Mouse (Mus musculus) T-helper 17 cell (primary cell): Measurements from ENCODE around the gene Gpr149.

Experiments used
- in situ Hi-C, 2 experiments: fragments of 300-600 bp; cut with MboI, MseI; formaldehyde crosslinking; loops; 1 replicate in 1 of 2; 2 replicates in 1 of 2; pipeline ENCODE4 v1.15.1; 2025; ENCODE audit warnings: high pct_unique_total_duplicates in 2 of 2

Gpr149 gene

GRCm38 (mm10) chr3:62604973-62605372 is at the start of gene Gpr149:
Gene Gpr149, minus strand, starts transcription at chr3:62605140.
- in situ Hi-C loops = no loop called here

GRCm38 (mm10) chr3:62650551-62650950 is 45.6 kb upstream of the Gpr149 start:
- in situ Hi-C loops = no loop called here

GRCm38 (mm10) chr3:62610861-62611260 is 5.9 kb upstream of the Gpr149 start:
- in situ Hi-C loops = no loop called here

- in situ Hi-C loops = no loop called here
Measured at GRCm38 (mm10) chr3:62605931-62606330, 991 bp upstream of the Gpr149 start.

GRCm38 (mm10) chr3:62604047-62604391 is 921 bp downstream of the Gpr149 start:
- in situ Hi-C loops = no loop called here

- in situ Hi-C loops = no loop called here
Measured at GRCm38 (mm10) chr3:62603231-62604046, 1.5 kb downstream of the Gpr149 start.

- in situ Hi-C loops = no loop called here
Measured at GRCm38 (mm10) chr3:62602466-62602865, 2.5 kb downstream of the Gpr149 start.

- in situ Hi-C loops = no loop called here
Measured at GRCm38 (mm10) chr3:62594842-62595241, 10.1 kb downstream of the Gpr149 start.

GRCm38 (mm10) chr3:62585072-62585471 is 19.9 kb downstream of the Gpr149 start:
- in situ Hi-C loops = no loop called here

- in situ Hi-C loops = no loop called here
Measured at GRCm38 (mm10) chr3:62527593-62527992, 77.3 kb downstream of the Gpr149 start.

- in situ Hi-C loops = no loop called here
Measured at GRCm38 (mm10) chr3:62527160-62527559, 77.8 kb downstream of the Gpr149 start.

GRCm38 (mm10) chr3:62507206-62507647 is 97.7 kb downstream of the Gpr149 start:
- in situ Hi-C loops = no loop called here

- in situ Hi-C loops = no loop called here
Measured at GRCm38 (mm10) chr3:62506488-62507205, 98.3 kb downstream of the Gpr149 start, which contains the start of gene Dhx36. Gene Dhx36, minus strand, starts transcription at chr3:62507004.

- in situ Hi-C loops = no loop called here
Measured at GRCm38 (mm10) chr3:62505166-62505900, 99.6 kb downstream of the Gpr149 start.

- in situ Hi-C loops = loop anchor here in 1 of 2 experiments (10.0 kb wide), 1 partner anchor 1495 kb away; no protein-coding TSS in a partner anchor
Measured at GRCm38 (mm10) chr3:62499327-62499726, 105.6 kb downstream of the Gpr149 start.

- in situ Hi-C loops = loop anchor here (5.0 to 10.0 kb wide), 2 partner anchors 1490 to 1502 kb away; no protein-coding TSS in a partner anchor
Measured at GRCm38 (mm10) chr3:62492568-62492967, 112.4 kb downstream of the Gpr149 start.

- in situ Hi-C loops = no loop called here
Measured at GRCm38 (mm10) chr3:62484340-62484739, 120.6 kb downstream of the Gpr149 start.
